In the genomic region with DNA sequence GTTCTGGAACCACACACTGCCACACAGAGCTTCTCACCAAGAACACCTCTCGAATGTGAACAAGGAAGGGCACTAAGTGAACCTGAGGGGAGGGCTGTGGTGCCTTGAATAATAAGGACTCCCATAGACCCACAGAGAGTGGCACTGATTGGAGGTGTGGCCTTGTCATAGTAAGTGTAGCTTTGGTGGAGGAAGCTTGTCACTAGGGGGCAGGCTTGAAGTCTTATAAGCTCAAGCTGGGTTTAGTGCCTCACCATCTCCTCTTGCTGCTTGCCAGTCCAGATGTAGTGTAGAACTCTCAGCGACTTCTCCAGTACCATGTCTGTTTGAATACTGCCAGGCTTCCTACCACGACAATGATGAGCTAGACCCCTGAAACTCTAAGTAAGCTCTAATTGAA, we compare ENCODE assay signal across 12 mouse cellular contexts. TPM values are rescaled to one million over a fixed set of nuclear protein-coding genes. Genes with fewer than 3 reads are reported as not detected.
A peak's percentile ranks its signal among the peaks of the same experiment; 100 is the strongest.
DNase-seq lines count a peak whose midpoint lies in the region; ATAC-seq and TF ChIP-seq lines count a peak whose summit lies in the region.
"Had no signal": no experiment of that assay in that cellular context is flagged by ENCODE, and none has a peak within 500 bp of the region (broad histone marks: within the 10 kb centered on the region; RNA-seq: fewer than 3 reads in every experiment).

No protein-coding gene starts in this region.

- no peak overlapping the region for H3K4me2 ChIP-seq in forebrain, postnatal 0 days (ENCODE audit: low read depth)
- no peak overlapping the region for H3K4me2 ChIP-seq in forebrain, embryonic 15.5 days (replicated peaks)
- H3K4me2 ChIP-seq: heart, embryonic 15.5 days; limb, embryonic 15.5 days; neural tube, embryonic 13.5 days had no signal

- peak; percentile 24; the same call in 1 of the 2 replicates for TF ChIP-seq CTCF in forebrain, postnatal 0 days (IDR thresholded peaks at IDR 0.05; ENCODE audit: low read depth)

- DNase-seq in forebrain, postnatal 0 days = no peak
- DNase-seq in retina, embryonic 14.5 days (ENCODE audit: low spot score) = peak; percentile 27
- no peak for DNase-seq in retina, postnatal 1 day
- peak; percentile 58 for DNase-seq in heart, postnatal 4 days
- peak; percentile 34 for DNase-seq in right cerebral cortex, postnatal 10 days (ENCODE audit: low spot score in 2 of 2)
- DNase-seq in neural tube, embryonic 10.5 days (ENCODE audit: extremely low spot score, low spot score) = no peak
- no peak for DNase-seq in spleen, adult 12 weeks (ENCODE audit: low spot score)
- DNase-seq: cerebellum, adult 9-11 months had no signal

- ATAC-seq in forebrain, postnatal 0 days = no peak
- no peak for ATAC-seq in forebrain, embryonic 15.5 days (replicated peaks)

- WGBS in forebrain, postnatal 0 days = 63% methylated on average over 3 of the region's 3 CpGs
- WGBS in forebrain, embryonic 15.5 days = 63% methylated on average over 3 of the region's 3 CpGs

- no peak overlapping the region for H3K9ac ChIP-seq in forebrain, postnatal 0 days
- H3K9ac ChIP-seq in forebrain, embryonic 15.5 days (replicated peaks) = no peak overlapping the region
- H3K9ac ChIP-seq: heart, embryonic 15.5 days; limb, embryonic 15.5 days; neural tube, embryonic 13.5 days had no signal

- H3K4me1 ChIP-seq in forebrain, postnatal 0 days (ENCODE audit: insufficient read depth) = no peaks in the 10 kb centered on the region
- H3K4me1 ChIP-seq in forebrain, embryonic 15.5 days = no peaks in the 10 kb centered on the region
- H3K4me1 ChIP-seq: heart, embryonic 15.5 days; limb, embryonic 15.5 days; neural tube, embryonic 13.5 days had no signal

- no peaks in the 10 kb centered on the region for H3K9me3 ChIP-seq in forebrain, postnatal 0 days (ENCODE audit: low read length)
- H3K9me3 ChIP-seq in forebrain, embryonic 15.5 days = no peaks in the 10 kb centered on the region
- H3K9me3 ChIP-seq: heart, embryonic 15.5 days; limb, embryonic 15.5 days; neural tube, embryonic 13.5 days had no signal

- H3K27ac ChIP-seq in forebrain, postnatal 0 days (ENCODE audit: low read depth, low read length) = no peak overlapping the region
- no peak overlapping the region for H3K27ac ChIP-seq in forebrain, embryonic 15.5 days (replicated peaks)
- H3K27ac ChIP-seq: heart, embryonic 15.5 days; limb, embryonic 15.5 days; neural tube, embryonic 13.5 days had no signal

- no peaks in the 10 kb centered on the region for H3K36me3 ChIP-seq in forebrain, postnatal 0 days (ENCODE audit: insufficient read depth)
- no peaks in the 10 kb centered on the region for H3K36me3 ChIP-seq in forebrain, embryonic 15.5 days
- H3K36me3 ChIP-seq: heart, embryonic 15.5 days; limb, embryonic 15.5 days; neural tube, embryonic 13.5 days had no signal

- no peak overlapping the region for H3K4me3 ChIP-seq in forebrain, postnatal 0 days (ENCODE audit: low read depth, low read length)
- no peak overlapping the region for H3K4me3 ChIP-seq in forebrain, embryonic 15.5 days
- H3K4me3 ChIP-seq: heart, embryonic 15.5 days; limb, embryonic 15.5 days; neural tube, embryonic 13.5 days had no signal

- H3K27me3 ChIP-seq in forebrain, postnatal 0 days (ENCODE audit: insufficient read depth, low read length) = no peaks in the 10 kb centered on the region
- H3K27me3 ChIP-seq in forebrain, embryonic 15.5 days = no peaks in the 10 kb centered on the region
- H3K27me3 ChIP-seq: limb, embryonic 15.5 days; neural tube, embryonic 13.5 days had no signal

RNA-seq across cellular contexts. Expression of gene Tpo, which starts 9.7 kb away (rescaled TPM):
- not detected in 2 replicates for total RNA-seq in forebrain, postnatal 0 days (2014; rRNA removed)
- 0.21 and 0.25 TPM in 2 replicates for polyA plus RNA-seq in forebrain, postnatal 0 days (2015; fragmentation: Nextera tagmentation; extraction: Ambion mirVana)
- 0.09 and 0.14 TPM in 2 replicates for polyA plus RNA-seq in forebrain, embryonic 15.5 days (2015; fragmentation: Nextera tagmentation; extraction: Ambion mirVana)
- total RNA-seq in heart, postnatal 4 days (2021) = not detected
- polyA plus RNA-seq: heart, embryonic 15.5 days; limb, embryonic 15.5 days; neural tube, embryonic 13.5 days had no signal

Comparison
In these comparisons a context has a peak if more than half of its experiments do, and no peak if none do; other contexts are left out.
1. DNase-seq: peak in retina, embryonic 14.5 days (single experiment), heart, postnatal 4 days (single experiment) and right cerebral cortex, postnatal 10 days (2 of 2); none in forebrain, postnatal 0 days (single experiment), retina, postnatal 1 day (single experiment), neural tube, embryonic 10.5 days (single experiment) and spleen, adult 12 weeks (single experiment).